Mouse (Mus musculus) inflammation-experienced regulatory T-cells, adult 6 months (primary cell): ENCODE results near the gene Stmn1. TPM values are rescaled to one million over a fixed set of nuclear protein-coding genes. Genes with fewer than 3 reads are reported as not detected.
"Not testable (repeated sequence)": the region's sequence is repeated elsewhere in the genome, so short reads cannot be mapped to it uniquely, and the experiment has no call there.

Experiments
- ATAC-seq: one replicate; pipeline ENCODE4 v1.8.0; 2017
- polyA plus RNA-seq, 3 experiments: library from polyadenylated mRNA; unstranded; fragments of 100-300 nt; shearing (Covaris generic); gene quantifications; one replicate each; pipeline ENCODE4 v1.2.1; 2017

Gene Stmn1
- polyA plus RNA-seq, 3 experiments from 2014 or later = 62.2 to 637 (median 91.9) TPM

GRCm38 (mm10) chr4:134489986-134490665, 22.0 kb downstream of the Stmn1 start:
- ATAC-seq = no peak

- no peak for ATAC-seq
Measured at GRCm38 (mm10) chr4:134491716-134492115, 23.6 kb downstream of the Stmn1 start.

GRCm38 (mm10) chr4:134494161-134494560, 26.0 kb downstream of the Stmn1 start:
- ATAC-seq = not testable (repeated sequence)

- peak; percentile 96 for ATAC-seq
Measured at GRCm38 (mm10) chr4:134494780-134495545, 26.8 kb downstream of the Stmn1 start.

- no peak for ATAC-seq
Measured at GRCm38 (mm10) chr4:134495546-134495923, 27.4 kb downstream of the Stmn1 start.

- peak; percentile 17 for ATAC-seq
Measured at GRCm38 (mm10) chr4:134496595-134497210, 28.6 kb downstream of the Stmn1 start, which contains the start of gene Paqr7. Gene Paqr7, plus strand, starts transcription at chr4:134496697.

- no peak for ATAC-seq
Measured at GRCm38 (mm10) chr4:134497223-134497622, 29.1 kb downstream of the Stmn1 start.

- ATAC-seq = no peak
Measured at GRCm38 (mm10) chr4:134497986-134498731, 30.0 kb downstream of the Stmn1 start.

- ATAC-seq = not testable (repeated sequence)
Measured at GRCm38 (mm10) chr4:134498983-134499382, 30.9 kb downstream of the Stmn1 start.

- ATAC-seq = no peak
Measured at GRCm38 (mm10) chr4:134501095-134501494, 33.0 kb downstream of the Stmn1 start.

- ATAC-seq = no peak
Measured at GRCm38 (mm10) chr4:134503686-134504357, 35.7 kb downstream of the Stmn1 start.

GRCm38 (mm10) chr4:134505303-134505789, 37.2 kb downstream of the Stmn1 start:
- no peak for ATAC-seq

GRCm38 (mm10) chr4:134505966-134506594, 38.0 kb downstream of the Stmn1 start:
- ATAC-seq = no peak

- ATAC-seq = no peak
Measured at GRCm38 (mm10) chr4:134506713-134507112, 38.6 kb downstream of the Stmn1 start.

GRCm38 (mm10) chr4:134510396-134510795, 42.3 kb downstream of the Stmn1 start:
- ATAC-seq = no peak

GRCm38 (mm10) chr4:134510845-134511411, 42.8 kb downstream of the Stmn1 start, which contains the start of gene Aunip:
Gene Aunip, plus strand, starts transcription at chr4:134510999.
- peak; percentile 84 for ATAC-seq

- ATAC-seq = no peak
Measured at GRCm38 (mm10) chr4:134511730-134512129, 43.6 kb downstream of the Stmn1 start.

GRCm38 (mm10) chr4:134512798-134513197, 44.7 kb downstream of the Stmn1 start:
- ATAC-seq = no peak

- no peak for ATAC-seq
Measured at GRCm38 (mm10) chr4:134514309-134514930, 46.3 kb downstream of the Stmn1 start.

GRCm38 (mm10) chr4:134515614-134516013, 47.5 kb downstream of the Stmn1 start:
- ATAC-seq = no peak

GRCm38 (mm10) chr4:134516981-134517380, 48.9 kb downstream of the Stmn1 start:
- ATAC-seq = no peak
